Mouse (Mus musculus) brain, embryonic 14.5 days (tissue): ENCODE data around the gene Hopx. TPM values are rescaled to one million over a fixed set of nuclear protein-coding genes. Genes with fewer than 3 reads are reported as not detected.
A peak's percentile ranks its signal among the peaks of the same experiment; 100 is the strongest.

Experiments
- DNase-seq: peaks from one replicate; pipeline ENCODE4 v3.0.0-alpha.2; 2011; ENCODE audit warnings: low read depth
- CTCF ChIP-seq: fragments of 200-500 bp; IDR thresholded peaks from 2 replicates; pipeline ENCODE4 v1.5.1; 2012; ENCODE audit warnings: inconsistent platforms, mild to moderate bottlenecking, moderate library complexity, borderline replicate concordance; ENCODE audit not compliant: insufficient read depth, insufficient read length; ENCODE audit errors: extremely low read depth
- POLR2A ChIP-seq: fragments of 200-500 bp; IDR thresholded peaks from 2 replicates; pipeline ENCODE4 v1.6.1; 2012; ENCODE audit warnings: mild to moderate bottlenecking, inconsistent platforms, borderline replicate concordance; ENCODE audit not compliant: poor library complexity, insufficient read depth, insufficient read length, severe bottlenecking; ENCODE audit errors: extremely low read depth
- polyA plus RNA-seq: library from polyadenylated mRNA; depleted of rRNA; stranded (reverse); fragments of >200 nt; gene quantifications from 2 replicates; pipeline ENCODE4 v1.2.3, GENCODE M21; 2012; rRNA removed

Hopx gene
- polyA plus RNA-seq, 1 experiment: 28.1 TPM

DNA sequence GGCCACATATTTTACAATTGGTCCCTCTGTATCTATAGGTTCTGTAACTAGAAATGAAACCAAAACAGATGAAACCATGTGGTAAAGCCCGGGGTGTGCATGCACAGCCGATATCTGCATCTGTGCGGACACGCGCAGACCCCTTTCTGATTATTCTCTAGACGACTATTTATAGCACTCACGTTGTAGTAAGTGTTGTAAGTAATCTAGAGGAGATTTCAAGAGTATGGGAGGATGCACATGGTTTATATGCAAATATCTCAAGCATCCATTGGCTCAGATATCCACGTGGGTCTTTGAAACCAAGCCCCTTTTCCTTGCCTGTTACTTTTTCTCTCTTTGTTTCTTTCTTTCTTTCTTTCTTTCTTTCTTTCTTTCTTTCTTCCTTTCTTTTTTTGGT is 41.1 kb downstream of the Hopx start:
- no peak for DNase-seq
- TF ChIP-seq POLR2A: no peak
- TF ChIP-seq CTCF: no peak

- peak; percentile 24 for DNase-seq
- no peak for TF ChIP-seq POLR2A
- peak; percentile 24; the same call in 1 of the 2 replicates for TF ChIP-seq CTCF
Observed at GRCm38 (mm10) chr5:77071626-77072025, 43.3 kb downstream of the Hopx start.

DNA sequence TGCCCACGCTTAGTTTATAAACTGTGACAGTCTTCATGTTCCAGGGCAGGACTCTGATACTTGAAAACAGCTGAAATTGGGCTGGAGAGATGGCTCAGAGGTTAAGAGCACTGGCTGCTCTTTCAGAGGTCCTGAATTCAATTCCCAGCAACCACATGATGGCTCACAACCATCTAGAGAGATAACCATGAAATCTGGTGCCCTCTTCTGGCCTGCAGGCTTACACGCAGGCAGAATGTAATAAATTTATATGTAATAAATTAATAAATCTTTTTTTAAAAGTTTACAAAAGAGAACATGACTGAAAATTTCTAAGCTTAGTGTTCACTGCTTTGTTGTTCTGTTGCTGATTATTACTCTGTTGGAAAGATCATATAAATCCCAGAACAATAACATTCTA is 43.9 kb downstream of the Hopx start:
- no peak for DNase-seq
- no peak for TF ChIP-seq POLR2A
- TF ChIP-seq CTCF: no peak

DNA sequence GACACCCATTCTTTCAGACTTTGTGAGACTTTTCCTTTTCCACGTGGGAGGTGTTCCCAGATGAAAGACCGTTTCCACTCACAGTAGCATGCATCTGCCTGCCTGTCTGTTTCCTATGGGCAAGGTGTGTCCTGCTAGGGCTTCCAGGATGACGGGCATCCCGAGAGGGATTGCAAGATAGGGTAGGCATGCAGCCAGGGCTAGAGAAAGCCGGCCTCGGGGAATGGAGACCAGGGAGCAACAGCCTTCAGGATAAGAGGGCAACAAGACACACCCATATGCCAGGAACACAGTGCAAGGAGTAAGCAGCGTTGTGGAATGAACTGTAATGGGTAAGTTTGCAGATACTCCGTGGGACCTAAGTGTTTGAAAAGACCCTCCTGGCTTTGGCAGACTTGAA is 47.6 kb downstream of the Hopx start:
- TF ChIP-seq POLR2A (no peak), CTCF (no peak)
- no peak for DNase-seq

- peak; percentile 48 for DNase-seq
- TF ChIP-seq CTCF (peak; percentile 94), POLR2A (no peak)
Observed at GRCm38 (mm10) chr5:77061372-77062038, 53.4 kb downstream of the Hopx start.

- no peak for DNase-seq
- TF ChIP-seq POLR2A: no peak
- no peak for TF ChIP-seq CTCF
Observed at GRCm38 (mm10) chr5:77060363-77060762, 54.6 kb downstream of the Hopx start.

- DNase-seq: peak; percentile 82
Observed at GRCm38 (mm10) chr5:77056881-77057440, 58.0 kb downstream of the Hopx start.

GRCm38 (mm10) chr5:77052616-77053015 is 62.3 kb downstream of the Hopx start:
- peak; percentile 19 for DNase-seq
- TF ChIP-seq POLR2A (no peak), CTCF (no peak)

More at GRCm38 (mm10) chr5:77056881-77057440, 58.0 kb downstream of the Hopx start:
- TF ChIP-seq POLR2A (no peak), CTCF (no peak)

DNA sequence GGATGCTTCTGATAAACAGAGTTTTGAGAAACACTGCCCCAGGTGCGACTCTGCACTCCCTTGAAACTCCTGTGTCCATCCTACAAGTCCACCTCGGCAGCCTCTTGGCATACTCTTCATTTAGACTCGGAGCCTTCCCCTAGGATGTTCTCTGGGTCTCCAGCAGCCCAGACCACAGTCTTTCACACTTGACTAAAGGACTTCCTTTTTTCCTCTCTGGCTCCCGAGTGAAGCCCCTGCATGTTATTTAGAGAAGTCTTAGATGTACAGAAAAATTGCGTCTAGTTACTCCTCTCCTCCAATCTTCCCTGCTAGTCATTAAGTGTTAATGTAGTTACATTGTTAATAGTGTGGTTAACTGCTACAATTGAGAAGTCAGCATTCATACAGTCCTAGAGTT is 70.6 kb downstream of the Hopx start:
- TF ChIP-seq POLR2A (no peak), CTCF (no peak)
- DNase-seq: no peak

DNA sequence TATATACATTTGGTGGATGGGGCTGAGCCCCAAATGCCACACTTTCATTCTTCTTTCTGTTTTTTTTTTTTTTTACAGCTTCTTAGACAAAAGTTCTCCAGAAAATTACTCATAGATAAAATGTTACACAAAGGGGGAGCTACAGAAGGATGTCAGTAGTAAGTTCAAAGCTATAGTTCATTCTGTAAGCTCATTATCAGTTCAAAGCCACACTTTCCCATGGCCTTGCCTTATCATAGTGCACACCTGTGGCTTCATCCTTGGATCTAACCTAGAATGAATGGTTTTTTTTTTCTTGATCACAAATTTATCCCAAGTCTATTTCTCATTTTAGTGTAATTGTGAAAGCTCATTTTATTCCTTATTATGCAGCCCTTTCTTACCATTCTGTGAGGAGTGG is 75.5 kb downstream of the Hopx start:
- TF ChIP-seq CTCF (no peak), POLR2A (no peak)

DNA sequence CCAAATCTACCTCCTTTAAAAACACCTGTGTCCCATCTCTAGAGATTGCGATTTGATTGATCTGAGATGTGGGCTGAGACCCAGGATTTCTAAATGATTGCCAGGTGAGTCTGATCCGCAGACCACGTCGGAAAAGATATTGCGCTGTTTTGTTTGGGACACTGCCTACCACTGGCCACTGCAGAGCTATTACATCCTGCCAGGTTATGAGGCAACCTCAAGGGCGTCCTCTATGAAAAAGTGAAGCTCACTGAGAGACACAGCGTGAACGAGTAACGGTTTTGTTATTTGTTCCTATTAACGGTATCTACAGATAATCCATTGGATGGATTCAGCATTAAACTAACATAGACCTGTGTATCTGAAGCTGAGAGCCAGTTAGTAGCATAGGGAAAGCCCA is 76.5 kb downstream of the Hopx start:
- no peak for DNase-seq
- TF ChIP-seq POLR2A (no peak), CTCF (no peak)

More for the DNA sequence above, 75.5 kb downstream of the Hopx start:
- DNase-seq: no peak

Other genes with a start within 250 kb of the Hopx start
- 27.9 and 29.5 TPM in 2 replicates for gene Aasdh, start 209.6 kb downstream of the Hopx start, polyA plus RNA-seq
- 94.4 and 103 TPM in 2 replicates for gene Paics, start 163.8 kb downstream of the Hopx start, polyA plus RNA-seq
- 9.3 and 10.3 TPM in 2 replicates for gene Ppat, start 163.5 kb downstream of the Hopx start, polyA plus RNA-seq
- gene Srp72, start 140.4 kb downstream of the Hopx start, polyA plus RNA-seq: 69.3 and 77.8 TPM in 2 replicates
- 0.48 and 1.1 TPM in 2 replicates for gene Arl9, start 111.1 kb downstream of the Hopx start, polyA plus RNA-seq
- gene Thegl, start 99.1 kb downstream of the Hopx start, polyA plus RNA-seq: 0.21 and 0.32 TPM in 2 replicates
- 0.26 and 0.74 TPM in 2 replicates for gene Spink2, start 96.3 kb upstream of the Hopx start, polyA plus RNA-seq
- 7.0 and 8.8 TPM in 2 replicates for gene Rest, start 150.4 kb upstream of the Hopx start, polyA plus RNA-seq
- 24.0 and 26.4 TPM in 2 replicates for gene Noa1, start 195.0 kb upstream of the Hopx start, polyA plus RNA-seq
- 59.4 and 60.6 TPM in 2 replicates for gene Polr2b, start 195.0 kb upstream of the Hopx start, polyA plus RNA-seq